Comparison of ENCODE assay signal across 17 mouse cellular contexts in genomic region chr4:154750440-154751107, GRCm38 (mm10).
DNase-seq lines count a peak whose midpoint lies in the region; ATAC-seq and TF ChIP-seq lines count a peak whose summit lies in the region.
"Had no signal": no experiment of that assay in that cellular context is flagged by ENCODE, and none has a peak within 500 bp of the region (broad histone marks: within the 10 kb centered on the region; RNA-seq: fewer than 3 reads in every experiment).

No protein-coding gene starts in this region.

- 58% methylated on average over 14 of the region's 14 CpGs for WGBS in midbrain, embryonic 10.5 days
- WGBS in midbrain, postnatal 0 days: 52% methylated on average over 14 of the region's 14 CpGs
- WGBS in embryonic facial prominence, embryonic 13.5 days: 30% methylated on average over 14 of the region's 14 CpGs
- WGBS in limb, embryonic 12.5 days: 14% methylated on average over 14 of the region's 14 CpGs

- no peak overlapping the region for H3K4me3 ChIP-seq in midbrain, embryonic 10.5 days
- no peak overlapping the region for H3K4me3 ChIP-seq in midbrain, postnatal 0 days (ENCODE audit: low read depth, low read length)
- H3K4me3 ChIP-seq in embryonic facial prominence, embryonic 13.5 days: no peak overlapping the region
- no peak overlapping the region for H3K4me3 ChIP-seq in limb, embryonic 12.5 days (replicated peaks)
- no peak overlapping the region for H3K4me3 ChIP-seq in gastrocnemius, adult 2 months
- H3K4me3 ChIP-seq: forebrain, embryonic 13.5 days; heart, embryonic 13.5 days had no signal

- intact Hi-C loops in gastrocnemius, adult 2 months (cut with DNase I): no loop called here

- no peak overlapping the region for H3K9ac ChIP-seq in midbrain, postnatal 0 days (replicated peaks; ENCODE audit: low read length, poor library complexity, severe bottlenecking)
- 0 out of 2 replicates have a peak overlapping the region, but pooled peaks have one; percentile 6 for H3K9ac ChIP-seq in embryonic facial prominence, embryonic 13.5 days
- H3K9ac ChIP-seq in limb, embryonic 12.5 days (replicated peaks): no peak overlapping the region
- H3K9ac ChIP-seq: forebrain, embryonic 13.5 days; heart, embryonic 13.5 days; hindbrain, embryonic 14.5 days had no signal

- H3K4me1 ChIP-seq in midbrain, embryonic 10.5 days: peaks cover 25% of the 10 kb centered on the region
- H3K4me1 ChIP-seq in midbrain, postnatal 0 days (ENCODE audit: insufficient read depth, low read length): no peaks in the 10 kb centered on the region
- H3K4me1 ChIP-seq in embryonic facial prominence, embryonic 13.5 days: peaks cover 35% of the 10 kb centered on the region
- peaks cover 77% of the 10 kb centered on the region for H3K4me1 ChIP-seq in limb, embryonic 12.5 days (replicated peaks)
- H3K4me1 ChIP-seq: forebrain, embryonic 13.5 days had no signal

- H3K27ac ChIP-seq in midbrain, embryonic 10.5 days (replicated peaks): 0 out of 2 replicates have a peak overlapping the region, but pooled peaks have one; percentile 9
- H3K27ac ChIP-seq in midbrain, postnatal 0 days (ENCODE audit: low read depth, low read length): no peak overlapping the region
- H3K27ac ChIP-seq in embryonic facial prominence, embryonic 13.5 days: peak overlapping the region; percentile 57; the same call in 1 of the 2 replicates
- H3K27ac ChIP-seq in limb, embryonic 12.5 days: peak overlapping the region; percentile 84
- no peak overlapping the region for H3K27ac ChIP-seq in gastrocnemius, adult 2 months
- H3K27ac ChIP-seq: forebrain, embryonic 13.5 days; heart, embryonic 13.5 days; hindbrain, embryonic 14.5 days had no signal

- H3K27me3 ChIP-seq in midbrain, embryonic 10.5 days (ENCODE audit: low read depth, poor library complexity, severe bottlenecking): peaks cover 27% of the 10 kb centered on the region
- H3K27me3 ChIP-seq in midbrain, postnatal 0 days (ENCODE audit: insufficient read depth, low read length): no peaks in the 10 kb centered on the region
- peaks cover 13% of the 10 kb centered on the region for H3K27me3 ChIP-seq in embryonic facial prominence, embryonic 13.5 days
- H3K27me3 ChIP-seq in limb, embryonic 12.5 days: peaks cover 18% of the 10 kb centered on the region

- no peak for TF ChIP-seq CTCF in midbrain, postnatal 0 days (IDR thresholded peaks at IDR 0.05)
- TF ChIP-seq CTCF in gastrocnemius, adult 2 months (IDR thresholded peaks at IDR 0.05): no peak

- DNase-seq in midbrain, embryonic 10.5 days (ENCODE audit: low spot score): no peak
- no peak for DNase-seq in midbrain, postnatal 0 days (ENCODE audit: low spot score)
- no peak for DNase-seq in T-cell, adult 2 months (ENCODE audit: low spot score)
- DNase-seq in embryo, embryonic 11 days: no peak
- no peak for DNase-seq in gastrocnemius, adult 2 months
- DNase-seq: adrenal gland, adult 8-10 months; adrenal gland, postnatal 36 days; cerebellum, adult 2 months; cerebellum, postnatal 14 days; gastrocnemius, postnatal 36 days; heart, adult 11 months had no signal

- ATAC-seq in midbrain, postnatal 0 days (ENCODE audit: low FRiP score): no peak
- no peak for ATAC-seq in embryonic facial prominence, embryonic 13.5 days (ENCODE audit: insufficient number of reproducible peaks, insufficient read depth, low FRiP score, low TSS enrichment, low read depth)
- peak; percentile 75 for ATAC-seq in limb, embryonic 12.5 days (ENCODE audit: insufficient number of reproducible peaks, insufficient read depth, low FRiP score, low TSS enrichment, low read depth)
- ATAC-seq: forebrain, embryonic 13.5 days; intestine, embryonic 16.5 days had no signal

- H3K4me2 ChIP-seq in midbrain, postnatal 0 days (ENCODE audit: low read depth, low read length, poor library complexity, severe bottlenecking): no peak overlapping the region
- no peak overlapping the region for H3K4me2 ChIP-seq in embryonic facial prominence, embryonic 13.5 days
- peak overlapping the region; percentile 30 for H3K4me2 ChIP-seq in limb, embryonic 12.5 days
- H3K4me2 ChIP-seq: forebrain, embryonic 13.5 days; heart, embryonic 13.5 days; hindbrain, embryonic 14.5 days had no signal

- H3K9me3 ChIP-seq in midbrain, embryonic 10.5 days (replicated peaks): no peaks in the 10 kb centered on the region
- H3K9me3 ChIP-seq in midbrain, postnatal 0 days (ENCODE audit: low read length): no peaks in the 10 kb centered on the region
- no peaks in the 10 kb centered on the region for H3K9me3 ChIP-seq in embryonic facial prominence, embryonic 13.5 days
- H3K9me3 ChIP-seq in limb, embryonic 12.5 days: no peaks in the 10 kb centered on the region
- H3K9me3 ChIP-seq: forebrain, embryonic 13.5 days; heart, embryonic 13.5 days had no signal

- no peaks in the 10 kb centered on the region for H3K36me3 ChIP-seq in midbrain, embryonic 10.5 days
- H3K36me3 ChIP-seq in midbrain, postnatal 0 days (ENCODE audit: insufficient read depth, low read length): no peaks in the 10 kb centered on the region
- H3K36me3 ChIP-seq in embryonic facial prominence, embryonic 13.5 days: no peaks in the 10 kb centered on the region
- H3K36me3 ChIP-seq in limb, embryonic 12.5 days: no peaks in the 10 kb centered on the region
- H3K36me3 ChIP-seq: heart, embryonic 13.5 days had no signal

Comparison
In these comparisons a context has a peak if more than half of its experiments do, and no peak if none do; other contexts are left out.
1. H3K27ac ChIP-seq: peak in midbrain, embryonic 10.5 days (single experiment), embryonic facial prominence, embryonic 13.5 days (single experiment) and limb, embryonic 12.5 days (single experiment); none in midbrain, postnatal 0 days (single experiment) and gastrocnemius, adult 2 months (single experiment).